Mouse (Mus musculus) MEL (cell line): ENCODE measurements at regions not wholly inside any gene's neighbourhood (a gene's known extent, or its start where the extent isn't known, plus 50 kb on each side); places are given as distances from the start of the nearest gene placed in this dataset.

Experiments used
- NELFE ChIP-seq: IDR thresholded peaks from 2 replicates; pipeline ENCODE4 v1.6.1; 2011; ENCODE audit warnings: low read depth, low read length, improper control_type of control experiment
- ZNF384 ChIP-seq: IDR thresholded peaks from 2 replicates; pipeline ENCODE4 v1.6.1; 2012; ENCODE audit warnings: low read depth, mild to moderate bottlenecking, inconsistent platforms, low read length, improper control_type of control experiment

GRCm38 (mm10) chr8:82454056-82454455 is 51.0 kb upstream of the Il15 start (continued):
- TF ChIP-seq ZNF384 (no peak), NELFE (no peak)
